Mouse (Mus musculus): ENCODE results near the gene Pitpnm3. TPM values are rescaled to one million over a fixed set of nuclear protein-coding genes. Genes with fewer than 3 reads are reported as not detected.

Gene Pitpnm3
- polyA plus RNA-seq, 1 experiment, result 69.5 TPM

GRCm38 (mm10) chr11:72104223-72104622, 31.4 kb downstream of the Pitpnm3 start:
- Histone ChIP-seq H3K27ac (ENCODE audit: insufficient read depth, low read length) (no peak overlapping the region), H3K4me1 (ENCODE audit: control insufficient read depth, insufficient read depth, low read length) (no peaks in the 10 kb centered on the region), H3K4me3 (ENCODE audit: insufficient read depth, low read length) (no peak overlapping the region)
- no peak for TF ChIP-seq POLR2A (IDR thresholded peaks at IDR 0.05; ENCODE audit: extremely low read depth, insufficient read depth, low read length)
- no peak for TF ChIP-seq CTCF (IDR thresholded peaks at IDR 0.05; ENCODE audit: extremely low read depth, insufficient read depth, low read length)

DNA sequence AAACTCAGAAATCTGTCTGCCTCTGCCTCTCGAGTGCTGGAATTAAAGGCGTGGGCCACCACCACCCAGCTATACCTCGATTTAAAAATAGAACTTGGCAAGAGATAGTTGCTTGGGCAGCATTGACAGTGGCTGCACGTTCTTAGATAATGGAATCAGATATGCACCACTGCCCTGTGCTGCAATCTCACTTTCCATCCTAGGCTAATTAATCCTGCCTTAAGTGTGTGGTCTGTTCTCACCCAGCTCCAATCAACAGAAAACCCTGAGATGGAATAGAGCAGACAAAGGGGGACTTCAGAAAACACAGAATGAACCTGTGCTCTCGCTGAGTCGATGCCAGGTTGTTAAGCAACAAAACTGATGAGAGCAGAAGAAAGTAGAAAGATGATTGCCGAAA, 32.0 kb downstream of the Pitpnm3 start:
- TF ChIP-seq CTCF (IDR thresholded peaks at IDR 0.05; ENCODE audit: extremely low read depth, insufficient read depth, low read length) (no peak), POLR2A (IDR thresholded peaks at IDR 0.05; ENCODE audit: extremely low read depth, insufficient read depth, low read length) (no peak)
- Histone ChIP-seq H3K4me3 (ENCODE audit: insufficient read depth, low read length) (no peak overlapping the region), H3K27ac (ENCODE audit: insufficient read depth, low read length) (no peak overlapping the region), H3K4me1 (ENCODE audit: control insufficient read depth, insufficient read depth, low read length) (peaks cover 1% of the 10 kb centered on the region; the same call in 1 of the 2 replicates)

- Histone ChIP-seq H3K27ac (ENCODE audit: insufficient read depth, low read length) (no peak overlapping the region), H3K4me1 (ENCODE audit: control insufficient read depth, insufficient read depth, low read length) (peaks cover 5% of the 10 kb centered on the region), H3K4me3 (ENCODE audit: insufficient read depth, low read length) (no peak overlapping the region)
- no peak for TF ChIP-seq CTCF (IDR thresholded peaks at IDR 0.05; ENCODE audit: extremely low read depth, insufficient read depth, low read length)
- TF ChIP-seq POLR2A (IDR thresholded peaks at IDR 0.05; ENCODE audit: extremely low read depth, insufficient read depth, low read length), result no peak
Measured at GRCm38 (mm10) chr11:72100996-72101395, 34.6 kb downstream of the Pitpnm3 start.

DNA sequence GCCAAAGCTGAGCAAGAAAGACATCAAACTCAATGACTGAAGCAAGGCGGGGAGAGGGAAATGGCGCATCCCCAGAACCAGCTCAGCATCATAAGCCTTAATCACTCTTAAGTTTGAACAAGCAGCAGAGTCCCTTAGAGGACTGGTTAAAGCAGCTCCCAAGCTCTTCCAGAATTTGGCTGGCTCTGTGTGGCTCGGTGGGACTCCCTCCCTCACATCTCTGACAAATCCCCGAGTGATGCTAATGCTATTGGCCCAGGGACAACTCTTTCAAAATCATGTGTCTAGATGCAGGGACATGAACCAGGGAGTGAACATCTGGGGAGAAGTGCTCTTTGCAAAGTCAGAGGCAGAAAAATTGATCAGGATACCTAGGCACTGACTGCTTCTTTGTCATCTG, 36.4 kb downstream of the Pitpnm3 start:
- TF ChIP-seq POLR2A (IDR thresholded peaks at IDR 0.05; ENCODE audit: extremely low read depth, insufficient read depth, low read length) (no peak), CTCF (IDR thresholded peaks at IDR 0.05; ENCODE audit: extremely low read depth, insufficient read depth, low read length) (no peak)
- H3K27ac ChIP-seq (ENCODE audit: insufficient read depth, low read length), result no peak overlapping the region
- peaks cover 5% of the 10 kb centered on the region for H3K4me1 ChIP-seq (ENCODE audit: control insufficient read depth, insufficient read depth, low read length)
- no peak overlapping the region for H3K4me3 ChIP-seq (ENCODE audit: insufficient read depth, low read length)

- Histone ChIP-seq H3K27ac (ENCODE audit: insufficient read depth, low read length) (no peak overlapping the region), H3K4me3 (ENCODE audit: insufficient read depth, low read length) (no peak overlapping the region), H3K4me1 (ENCODE audit: control insufficient read depth, insufficient read depth, low read length) (peaks cover 5% of the 10 kb centered on the region)
- TF ChIP-seq POLR2A (IDR thresholded peaks at IDR 0.05; ENCODE audit: extremely low read depth, insufficient read depth, low read length), result no peak
- no peak for TF ChIP-seq CTCF (IDR thresholded peaks at IDR 0.05; ENCODE audit: extremely low read depth, insufficient read depth, low read length)
Measured at GRCm38 (mm10) chr11:72098027-72098426, 37.6 kb downstream of the Pitpnm3 start.

- Histone ChIP-seq H3K27ac (ENCODE audit: insufficient read depth, low read length) (no peak overlapping the region), H3K4me3 (ENCODE audit: insufficient read depth, low read length) (no peak overlapping the region), H3K4me1 (ENCODE audit: control insufficient read depth, insufficient read depth, low read length) (peaks cover 5% of the 10 kb centered on the region)
- TF ChIP-seq POLR2A (IDR thresholded peaks at IDR 0.05; ENCODE audit: extremely low read depth, insufficient read depth, low read length) (no peak), CTCF (IDR thresholded peaks at IDR 0.05; ENCODE audit: extremely low read depth, insufficient read depth, low read length) (no peak)
Measured at GRCm38 (mm10) chr11:72095994-72096393, 39.6 kb downstream of the Pitpnm3 start.

DNA sequence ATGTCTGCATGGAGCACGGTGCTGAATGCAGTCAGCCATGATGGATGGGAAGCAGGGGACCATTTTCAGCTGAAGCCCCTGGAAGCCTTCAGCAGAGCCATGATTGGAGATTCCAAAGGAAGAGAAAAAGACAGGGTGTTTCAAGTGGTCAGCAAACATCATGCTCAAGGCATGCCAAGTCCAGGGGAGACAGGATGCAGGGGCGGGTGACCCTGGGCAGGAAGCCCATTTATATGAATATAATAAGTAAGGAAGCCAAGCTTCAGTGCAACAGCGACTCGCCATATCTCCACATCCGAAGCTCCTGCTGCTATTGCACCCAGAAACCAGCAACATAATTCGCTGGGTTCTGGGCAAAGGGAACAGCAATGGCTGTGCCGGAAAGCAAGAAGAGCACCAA, 41.1 kb downstream of the Pitpnm3 start:
- no peak overlapping the region for H3K27ac ChIP-seq (ENCODE audit: insufficient read depth, low read length)
- H3K4me1 ChIP-seq (ENCODE audit: control insufficient read depth, insufficient read depth, low read length), result peaks cover 7% of the 10 kb centered on the region
- no peak for TF ChIP-seq CTCF (IDR thresholded peaks at IDR 0.05; ENCODE audit: extremely low read depth, insufficient read depth, low read length)
- TF ChIP-seq POLR2A (IDR thresholded peaks at IDR 0.05; ENCODE audit: extremely low read depth, insufficient read depth, low read length), result no peak
- no peak overlapping the region for H3K4me3 ChIP-seq (ENCODE audit: insufficient read depth, low read length)

DNA sequence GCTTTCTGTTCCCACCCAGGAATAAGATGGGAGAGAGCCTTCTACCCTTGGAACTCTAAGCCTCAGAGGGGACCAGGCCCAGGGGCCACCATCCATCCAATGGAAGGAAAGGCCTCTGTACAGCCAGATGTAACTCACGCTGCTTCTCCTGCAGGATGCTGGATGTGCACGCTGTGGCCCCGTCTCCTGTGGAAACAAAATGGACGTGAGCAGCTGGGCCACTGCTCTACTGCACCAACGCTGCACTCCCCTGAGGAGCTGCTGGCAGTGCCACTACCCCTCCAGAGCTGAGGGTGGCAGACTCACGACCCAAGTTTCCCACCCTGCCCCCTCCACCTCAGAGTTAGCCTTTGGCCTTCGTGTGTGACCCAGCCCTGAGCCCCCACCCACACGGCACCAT, 43.2 kb downstream of the Pitpnm3 start:
- TF ChIP-seq POLR2A (IDR thresholded peaks at IDR 0.05; ENCODE audit: extremely low read depth, insufficient read depth, low read length), result no peak
- no peak for TF ChIP-seq CTCF (IDR thresholded peaks at IDR 0.05; ENCODE audit: extremely low read depth, insufficient read depth, low read length)
- no peak overlapping the region for H3K4me3 ChIP-seq (ENCODE audit: insufficient read depth, low read length)
- no peak overlapping the region for H3K27ac ChIP-seq (ENCODE audit: insufficient read depth, low read length)
- peaks cover 2% of the 10 kb centered on the region; the same call in 1 of the 2 replicates for H3K4me1 ChIP-seq (ENCODE audit: control insufficient read depth, insufficient read depth, low read length)

GRCm38 (mm10) chr11:72086251-72087046, 49.1 kb downstream of the Pitpnm3 start:
- H3K27ac ChIP-seq (ENCODE audit: insufficient read depth, low read length), result peak overlapping the region; percentile 68
- peaks cover 18% of the 10 kb centered on the region for H3K4me1 ChIP-seq (ENCODE audit: control insufficient read depth, insufficient read depth, low read length)
- TF ChIP-seq POLR2A (IDR thresholded peaks at IDR 0.05; ENCODE audit: extremely low read depth, insufficient read depth, low read length), result 0 out of 2 replicates have a peak, but pooled peaks have one; percentile 20
- TF ChIP-seq CTCF (IDR thresholded peaks at IDR 0.05; ENCODE audit: extremely low read depth, insufficient read depth, low read length), result no peak
- H3K4me3 ChIP-seq (ENCODE audit: insufficient read depth, low read length), result no peak overlapping the region

- Histone ChIP-seq H3K27ac (ENCODE audit: insufficient read depth, low read length) (no peak overlapping the region), H3K4me3 (ENCODE audit: insufficient read depth, low read length) (no peak overlapping the region), H3K4me1 (ENCODE audit: control insufficient read depth, insufficient read depth, low read length) (peaks cover 17% of the 10 kb centered on the region)
- TF ChIP-seq CTCF (IDR thresholded peaks at IDR 0.05; ENCODE audit: extremely low read depth, insufficient read depth, low read length), result no peak
- TF ChIP-seq POLR2A (IDR thresholded peaks at IDR 0.05; ENCODE audit: extremely low read depth, insufficient read depth, low read length), result no peak
Measured at GRCm38 (mm10) chr11:72084337-72084736, 51.2 kb downstream of the Pitpnm3 start.
